Mouse (Mus musculus) lung, postnatal 25 days (tissue): ENCODE measurements at regions not wholly inside any gene's neighbourhood (a gene's known extent, or its start where the extent isn't known, plus 50 kb on each side); places are given as distances from the start of the nearest gene placed in this dataset.
"Not testable (repeated sequence)": the region's sequence is repeated elsewhere in the genome, so short reads cannot be mapped to it uniquely, and the experiment has no call there.

Source experiments
- DNase-seq: peaks from one replicate; pipeline ENCODE4 v3.0.0; 2022; ENCODE audit warnings: low spot score

DNA sequence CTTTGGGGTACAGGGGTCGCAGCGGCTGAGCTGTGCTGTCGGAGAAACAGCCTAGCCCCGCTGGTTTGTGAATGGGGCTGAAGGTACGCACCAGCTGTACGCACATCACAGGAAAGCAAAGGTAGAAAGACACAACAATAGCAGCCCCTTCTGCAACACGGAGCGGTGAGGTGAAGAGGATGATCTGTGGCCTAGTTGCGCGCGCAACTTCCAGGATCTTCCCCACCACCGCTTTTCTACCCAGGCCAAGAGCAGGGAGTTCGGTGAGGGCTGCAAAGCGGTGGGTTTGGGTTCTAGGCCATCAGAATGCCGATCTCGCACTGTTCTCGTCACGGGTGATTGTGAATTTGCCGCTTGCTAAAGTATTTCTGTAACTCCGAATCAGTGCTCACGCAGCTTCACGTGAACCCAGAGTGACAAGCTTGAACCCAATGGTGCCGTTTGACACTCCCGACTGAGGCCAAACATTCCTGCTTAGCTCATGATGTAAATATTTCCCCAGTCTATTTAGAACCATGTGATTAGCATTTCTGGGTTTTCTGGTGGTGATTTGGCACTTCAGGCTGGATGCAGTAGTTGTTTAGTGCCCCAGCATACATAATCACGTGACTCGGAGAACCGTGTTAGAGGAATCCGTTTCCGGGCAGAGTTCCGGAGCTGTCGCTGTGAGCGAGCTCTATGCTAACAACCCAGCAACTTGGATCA, 54.7 kb downstream of the Cryaa start:
- DNase-seq, result no peak

DNA sequence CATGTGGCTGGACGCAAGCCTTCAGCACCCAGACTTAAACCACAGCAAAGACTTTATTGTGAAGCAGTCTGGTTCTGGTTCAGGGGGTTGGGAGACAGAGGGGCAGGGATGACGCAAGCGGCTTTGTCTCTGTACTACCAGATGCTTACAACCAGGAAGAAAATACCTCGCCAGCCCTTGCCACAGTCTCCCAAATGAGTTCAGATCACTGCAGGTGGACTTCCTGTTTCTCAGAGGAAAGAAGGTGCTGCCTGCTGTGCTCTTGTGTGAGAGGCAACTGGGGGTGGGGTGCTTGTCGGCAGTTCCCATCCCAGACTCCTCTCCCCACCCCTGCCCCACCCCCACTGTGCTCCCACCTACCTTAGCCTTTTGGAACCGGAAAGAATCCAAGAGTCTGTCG, 56.9 kb downstream of the Cryaa start:
- DNase-seq, result no peak

DNA sequence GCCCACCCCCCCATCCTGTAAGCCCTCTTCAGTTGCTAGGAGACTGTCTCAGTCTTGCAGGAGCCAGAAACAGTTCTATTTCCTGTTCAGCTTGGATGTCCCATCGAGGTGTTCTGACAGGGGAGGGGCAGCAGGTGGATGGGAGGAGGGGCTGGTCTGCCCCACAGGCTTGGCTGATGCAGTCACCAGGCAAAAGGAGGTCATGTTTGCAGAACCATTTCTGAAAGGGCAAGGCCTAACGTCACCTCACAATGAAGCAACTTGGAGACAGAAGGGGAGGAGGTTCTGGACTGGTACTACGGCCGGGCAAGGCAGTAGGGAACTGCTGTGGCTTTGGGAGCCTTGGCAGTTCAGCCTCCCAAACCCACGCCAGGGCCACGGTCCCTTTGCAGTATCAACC, 59.1 kb downstream of the Cryaa start:
- DNase-seq, result peak; percentile 74

DNA sequence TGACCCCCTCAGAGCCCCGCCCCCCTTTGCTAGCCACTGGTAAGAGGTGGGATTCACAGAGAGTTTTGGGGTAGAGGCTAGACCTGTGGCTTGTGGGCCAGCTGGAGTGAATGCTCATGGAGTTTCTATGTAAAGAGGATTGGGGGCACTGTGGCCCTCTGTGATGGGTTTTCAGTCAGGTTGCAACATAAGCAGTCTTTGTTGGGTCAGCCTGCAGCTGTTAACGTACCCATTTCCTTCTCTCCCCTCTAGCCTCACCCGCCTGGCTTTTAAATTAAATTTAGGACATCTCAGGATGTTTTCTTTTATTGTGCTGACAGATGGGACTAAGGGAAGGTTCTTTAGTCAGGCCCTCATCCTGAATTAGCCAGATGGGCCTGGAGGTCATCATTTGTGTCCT, 60.6 kb downstream of the Cryaa start:
- DNase-seq, result no peak

DNA sequence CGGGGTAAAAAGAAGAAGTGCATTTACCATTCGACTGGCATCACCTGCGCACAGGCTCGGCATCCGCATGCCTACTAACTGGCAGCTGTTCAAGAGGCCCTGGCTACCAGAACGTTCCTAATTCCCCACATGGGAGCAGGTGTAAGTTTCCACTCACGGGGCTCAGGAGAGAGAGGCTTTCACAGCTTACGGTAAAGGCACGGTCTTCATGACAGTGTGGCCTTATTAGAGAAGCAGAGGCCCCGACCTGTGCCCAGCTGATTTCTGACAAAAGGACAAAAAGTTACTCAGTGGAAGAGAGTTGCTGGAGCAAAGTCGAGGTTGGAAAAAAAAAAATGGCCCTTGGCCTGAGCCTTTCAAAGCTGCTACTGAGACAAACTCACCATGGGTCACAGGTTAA, 62.0 kb downstream of the Cryaa start:
- peak; percentile 43 for DNase-seq

DNA sequence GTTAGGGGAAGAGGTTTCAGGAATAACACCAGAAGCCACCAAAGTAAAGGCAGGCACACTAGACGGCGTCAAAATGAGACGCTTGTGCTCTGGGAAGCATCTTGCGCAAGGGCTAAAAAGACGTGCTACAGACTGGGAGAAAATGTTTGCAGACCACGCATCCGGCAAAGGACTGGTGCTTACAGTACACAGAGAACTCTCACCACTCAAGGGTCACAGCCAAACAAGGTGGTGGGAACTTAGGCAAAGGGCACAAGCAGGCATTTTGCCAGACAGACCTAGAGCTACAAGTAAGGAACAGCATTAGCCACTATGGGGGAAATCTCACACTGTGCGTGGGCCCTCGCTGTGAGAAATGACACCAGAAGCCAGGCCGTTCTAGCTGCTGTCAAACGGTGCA, 62.5 kb downstream of the Cryaa start:
- peak; percentile 81 for DNase-seq

DNA sequence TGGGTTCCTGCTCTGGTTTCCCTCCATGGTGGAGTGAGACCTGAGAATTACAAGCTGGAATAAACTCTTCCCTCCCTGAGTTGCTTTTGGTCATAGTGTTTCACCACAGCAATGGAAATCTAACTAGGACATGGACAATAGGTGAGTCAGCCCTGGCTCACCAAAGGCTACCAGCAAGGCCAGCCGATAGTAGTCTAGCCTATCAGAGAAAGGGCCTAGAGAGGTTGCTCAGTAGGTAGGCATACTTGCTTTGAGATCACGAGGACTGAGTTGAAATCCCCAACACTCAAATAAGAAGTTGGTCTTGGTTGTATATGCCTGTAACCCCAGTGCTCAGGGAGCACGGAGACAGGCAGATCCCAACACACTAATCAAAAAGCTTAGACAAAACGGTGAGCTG, 66.0 kb downstream of the Cryaa start:
- DNase-seq, result no peak

DNA sequence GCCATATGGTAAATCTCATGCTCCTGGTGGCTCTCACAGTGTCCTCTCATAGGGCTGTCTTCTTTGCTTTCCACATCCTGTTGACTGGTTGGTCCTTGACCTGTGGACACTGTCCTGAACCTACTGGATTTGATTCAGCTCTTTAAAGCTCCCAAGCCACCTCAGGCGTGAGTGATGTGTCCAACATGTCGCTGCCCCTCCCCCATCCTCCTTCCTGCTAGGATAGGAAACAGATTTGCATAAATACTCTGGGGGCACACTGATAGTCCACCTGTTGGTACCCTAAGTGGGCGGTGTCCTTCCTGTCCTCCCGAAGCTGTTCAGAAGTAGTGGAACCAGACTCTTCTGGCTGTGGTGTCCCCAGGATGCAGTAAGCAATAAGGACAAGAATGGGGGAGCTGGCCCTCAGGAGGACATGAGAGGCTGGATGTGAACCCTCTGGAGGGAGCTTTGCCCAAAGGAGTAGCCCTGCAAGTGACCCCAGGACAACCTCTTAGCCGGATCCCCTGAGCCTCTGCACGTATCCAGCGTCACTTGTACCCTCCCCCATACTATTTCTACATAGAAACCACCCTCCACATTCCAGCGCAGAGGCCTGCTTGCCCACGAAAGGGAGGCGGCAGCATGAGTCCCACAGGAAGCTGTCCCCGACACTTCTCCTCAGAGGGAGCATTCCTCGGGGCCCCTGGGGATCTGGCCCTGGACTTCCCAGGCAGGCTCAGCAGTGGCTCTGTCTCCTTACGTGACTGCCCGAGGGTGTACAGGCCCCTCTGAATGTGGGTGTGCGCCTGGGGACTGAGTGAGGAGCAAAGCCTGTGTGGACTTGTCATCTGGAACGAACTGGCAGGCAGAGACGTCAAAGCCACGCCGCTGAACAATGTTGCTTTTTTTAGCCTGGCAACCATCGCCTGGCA, 68.8 kb downstream of the Cryaa start:
- DNase-seq, result peak; percentile 54

DNA sequence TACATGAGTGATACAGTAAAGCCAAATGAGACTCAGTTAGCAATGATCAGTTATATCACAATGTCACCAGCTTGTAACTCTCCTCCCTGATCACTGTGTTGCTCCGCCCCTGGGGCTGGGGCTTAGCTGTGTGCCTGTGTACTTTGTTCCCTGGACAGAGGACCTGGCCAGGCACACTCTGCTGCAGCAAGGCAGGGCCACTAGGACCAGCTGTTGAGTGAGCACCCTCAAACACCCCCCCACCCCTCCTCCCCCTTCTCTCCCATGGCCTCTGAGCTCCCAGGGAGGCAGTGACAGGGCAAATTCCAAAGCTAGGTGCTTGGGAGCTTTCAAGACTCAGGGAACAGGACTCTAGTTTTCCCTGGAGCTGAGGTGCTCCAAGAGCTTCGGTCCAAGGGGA, 70.0 kb downstream of the Cryaa start:
- no peak for DNase-seq

DNA sequence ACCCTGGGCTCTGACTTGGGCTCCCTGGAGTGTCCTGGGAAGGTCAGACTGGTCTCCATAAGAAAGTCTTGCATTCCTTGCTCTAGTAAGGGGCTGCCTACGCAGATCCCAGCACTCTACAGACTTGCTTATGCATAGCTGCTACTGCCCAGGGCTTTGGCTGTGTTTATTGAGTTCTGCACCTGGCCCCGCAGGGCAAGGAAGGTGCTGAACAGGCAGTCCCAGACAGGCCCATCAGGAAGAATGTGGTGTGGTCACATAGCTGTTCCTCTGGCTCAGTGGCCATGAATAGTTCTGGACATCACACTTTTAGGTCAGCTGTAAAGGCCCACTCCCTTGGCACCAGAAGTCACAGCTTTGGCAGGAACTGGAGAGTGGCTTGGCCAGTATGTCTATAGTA, 70.6 kb downstream of the Cryaa start:
- no peak for DNase-seq

DNA sequence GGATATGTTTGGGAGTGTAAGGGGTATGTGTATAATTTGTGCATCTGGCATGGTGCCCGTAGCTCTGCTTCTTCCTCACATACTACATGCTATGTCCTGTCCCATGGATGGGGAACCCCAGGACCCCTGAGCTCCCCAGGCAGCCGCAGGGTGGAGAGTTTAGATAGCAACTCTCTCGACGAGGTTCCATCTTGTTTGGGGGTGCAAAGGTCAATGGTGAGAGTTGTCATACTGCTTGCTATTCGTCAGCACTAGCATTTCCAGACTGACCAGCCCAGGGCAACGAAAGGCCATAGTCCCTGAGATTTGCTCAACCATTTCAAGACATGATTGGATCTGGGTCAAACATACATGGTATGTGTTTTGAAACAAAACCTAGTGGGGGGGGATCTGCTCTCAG, 71.4 kb downstream of the Cryaa start:
- no peak for DNase-seq

DNA sequence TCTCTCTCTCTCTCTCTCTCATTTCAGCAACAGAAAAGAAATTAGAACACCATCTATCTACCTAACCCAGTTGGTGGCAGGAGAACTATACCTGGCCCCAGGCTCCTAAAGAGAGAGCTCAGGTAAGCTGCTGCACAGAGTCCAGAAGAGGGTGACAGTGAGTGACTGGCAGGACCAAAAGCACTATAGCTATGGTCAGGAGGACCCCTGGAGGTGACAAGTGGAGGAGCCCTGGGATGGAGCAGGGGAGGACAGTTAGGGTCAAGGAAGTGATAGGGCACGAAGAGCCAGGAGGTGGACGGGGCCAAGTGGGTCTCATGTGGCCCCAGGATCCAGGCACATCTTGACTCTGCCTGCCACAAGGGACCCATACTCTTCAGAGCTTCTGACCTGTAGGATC, 73.7 kb downstream of the Cryaa start:
- DNase-seq, result peak; percentile 71

DNA sequence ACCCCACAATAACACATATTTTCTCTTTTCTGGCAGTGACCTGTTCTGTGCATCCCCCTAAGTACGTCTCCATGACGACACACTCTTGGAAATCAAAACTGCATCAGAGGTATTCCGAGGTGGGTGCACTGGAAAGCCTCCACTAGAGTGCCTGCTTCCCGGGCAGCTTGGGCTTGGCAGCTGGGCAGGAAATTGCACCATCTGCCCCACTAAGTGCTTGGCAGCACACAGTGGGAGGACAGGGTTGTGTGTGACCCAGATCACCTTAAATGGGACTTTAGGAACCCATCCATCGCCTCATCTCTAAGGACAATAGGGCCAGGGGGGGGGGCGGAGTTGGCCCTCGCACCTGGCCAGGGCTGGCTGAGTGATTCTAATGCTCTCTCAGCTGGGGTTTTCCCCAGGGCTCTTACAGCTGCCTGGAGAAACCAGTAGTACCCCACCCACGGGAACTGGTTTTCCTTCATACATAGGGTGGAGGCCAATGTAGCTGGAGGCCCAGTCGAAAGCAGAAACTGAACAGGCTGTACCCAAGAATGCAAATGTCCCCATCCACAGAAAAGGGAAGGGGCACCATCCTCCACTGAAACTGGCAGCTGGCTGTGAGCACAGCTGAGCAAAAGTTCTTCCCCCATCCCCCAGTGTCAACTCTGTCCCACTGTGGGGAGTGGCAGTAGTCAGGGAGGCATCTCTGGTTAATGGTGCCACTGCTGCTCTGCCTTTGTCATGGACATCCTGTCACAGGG, 75.7 kb downstream of the Cryaa start:
- DNase-seq, result peak; percentile 83

DNA sequence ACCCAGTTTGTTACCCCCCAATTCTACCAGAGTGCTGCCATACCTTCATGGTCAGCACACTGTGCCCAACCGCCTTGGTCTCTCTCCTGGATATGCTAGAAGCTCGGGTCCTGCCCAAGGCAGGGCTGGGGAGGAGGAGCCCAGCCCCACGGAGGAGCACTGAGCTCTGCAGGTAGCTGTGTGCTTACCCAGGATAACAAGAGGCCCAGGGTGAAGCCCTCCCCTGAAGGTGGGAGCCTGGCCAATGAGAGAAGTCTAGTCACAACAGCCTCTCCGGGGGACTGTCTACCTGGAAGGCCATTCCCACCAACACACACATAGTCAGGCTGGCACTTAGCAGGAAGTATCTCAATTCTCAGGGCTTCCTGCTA, 76.2 kb downstream of the Cryaa start:
- DNase-seq, result no peak

DNA sequence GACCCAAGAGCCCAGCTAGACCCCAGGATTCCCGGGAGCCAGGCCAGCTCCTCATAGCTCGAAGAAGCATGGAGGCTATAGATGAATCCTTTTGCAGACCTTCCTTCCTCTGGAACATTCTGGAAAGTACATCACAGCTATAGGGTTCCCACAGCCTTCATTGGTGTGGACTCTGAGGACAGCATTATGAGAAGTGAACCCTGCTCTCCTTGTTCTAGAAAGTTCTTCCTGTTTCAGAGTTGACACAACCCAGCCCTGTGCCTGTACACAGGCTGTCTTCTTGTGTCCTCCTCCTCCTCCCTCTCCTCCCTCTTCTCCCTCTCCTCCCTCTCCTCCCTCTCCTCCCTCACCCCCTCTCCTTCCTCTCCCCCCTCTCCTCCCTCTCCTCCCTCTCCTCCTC, 82.9 kb downstream of the Cryaa start:
- no peak for DNase-seq

DNA sequence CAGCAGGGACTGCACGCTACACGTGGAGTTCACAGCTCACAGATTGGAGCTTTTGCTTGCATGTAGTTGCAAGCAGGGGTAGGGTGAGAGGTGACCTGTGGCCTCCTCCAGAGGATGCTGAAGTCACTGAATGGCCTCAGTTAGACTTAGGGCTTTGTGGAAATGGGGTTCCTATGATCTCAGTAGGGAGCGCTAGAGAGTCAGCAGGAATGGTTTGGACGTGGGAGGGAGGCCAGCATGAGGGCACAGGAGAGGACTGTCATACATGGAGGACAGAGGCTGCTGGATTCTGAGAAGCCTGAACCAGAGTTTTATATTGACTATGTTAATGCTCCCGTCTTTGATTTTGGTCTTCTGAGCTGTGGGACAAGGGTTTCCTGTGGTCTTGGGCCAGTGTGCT, 85.5 kb downstream of the Cryaa start:
- DNase-seq, result peak; percentile 43

DNA sequence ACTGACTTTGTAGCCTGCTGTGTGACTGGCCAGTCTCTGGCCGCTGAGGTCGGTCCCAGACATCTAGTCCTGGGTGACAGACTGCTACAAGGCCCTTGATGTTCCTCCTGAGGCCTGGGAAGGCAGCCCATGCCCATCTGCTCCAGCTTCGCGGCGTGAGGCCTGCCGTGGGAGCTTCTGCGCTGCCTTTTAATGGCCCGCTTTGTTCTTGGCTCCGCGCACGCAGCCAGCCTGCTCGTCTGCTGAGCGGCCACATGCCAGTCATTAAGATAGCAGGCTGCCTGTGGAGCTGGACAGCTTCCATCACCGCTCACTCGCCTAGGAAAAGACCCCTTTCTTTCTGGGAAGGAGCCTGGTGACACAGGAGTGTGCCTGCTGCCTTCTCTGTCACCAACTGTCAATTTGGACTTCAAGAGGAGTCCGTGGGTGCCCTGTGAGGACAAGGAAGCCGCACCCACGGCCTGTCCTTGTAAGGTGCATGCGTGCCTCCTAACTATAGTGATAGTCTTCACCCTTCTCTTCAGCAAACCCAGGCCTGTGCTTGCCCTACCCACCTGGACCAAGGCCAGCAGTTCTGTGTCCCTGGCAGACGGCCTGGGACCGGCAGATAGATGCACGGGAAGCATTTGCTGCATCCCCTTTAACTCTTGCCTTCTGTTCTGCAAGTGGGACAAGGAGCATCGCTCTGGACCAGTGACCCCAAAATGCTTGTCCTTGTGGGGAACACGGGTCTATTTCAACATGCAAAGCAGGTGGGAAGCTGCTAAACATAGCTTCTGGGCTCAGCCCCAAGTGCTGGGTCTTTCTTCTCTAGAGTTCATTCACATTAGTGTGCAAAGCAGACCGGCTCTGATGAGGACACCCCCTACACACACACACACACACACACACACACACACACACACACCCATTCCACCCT, 88.6 kb downstream of the Sik1 start:
- DNase-seq, result peak; percentile 57

DNA sequence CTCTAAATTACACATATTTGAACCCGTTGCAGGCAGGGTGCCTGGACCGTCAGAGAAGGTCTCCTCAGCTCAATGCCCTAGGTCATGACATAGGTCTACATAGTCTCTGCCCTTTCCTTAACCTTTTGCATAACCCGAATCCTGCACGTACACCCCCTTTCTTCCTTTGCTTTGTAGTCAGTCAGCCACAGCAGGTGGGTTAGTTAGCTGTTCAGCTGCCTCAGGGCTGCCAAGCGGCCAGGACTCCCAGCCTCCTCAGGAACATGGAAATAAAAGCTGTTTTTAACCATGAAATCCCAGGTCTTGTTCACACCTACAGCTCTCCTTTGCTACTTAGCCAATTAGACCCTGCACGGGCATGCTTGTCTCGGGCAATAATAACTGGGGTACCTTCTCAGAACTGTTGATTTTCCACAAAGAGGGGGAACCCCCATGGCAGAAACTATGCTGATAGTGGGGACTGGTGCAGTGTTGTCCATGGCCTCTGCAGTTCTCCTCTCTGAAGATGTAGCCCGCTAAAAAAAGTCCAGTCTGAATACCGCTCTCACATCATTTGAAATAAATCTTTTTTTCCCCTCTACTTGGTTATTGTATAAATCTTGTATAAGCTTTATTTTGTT, 83.3 kb downstream of the Sik1 start:
- DNase-seq, result no peak

DNA sequence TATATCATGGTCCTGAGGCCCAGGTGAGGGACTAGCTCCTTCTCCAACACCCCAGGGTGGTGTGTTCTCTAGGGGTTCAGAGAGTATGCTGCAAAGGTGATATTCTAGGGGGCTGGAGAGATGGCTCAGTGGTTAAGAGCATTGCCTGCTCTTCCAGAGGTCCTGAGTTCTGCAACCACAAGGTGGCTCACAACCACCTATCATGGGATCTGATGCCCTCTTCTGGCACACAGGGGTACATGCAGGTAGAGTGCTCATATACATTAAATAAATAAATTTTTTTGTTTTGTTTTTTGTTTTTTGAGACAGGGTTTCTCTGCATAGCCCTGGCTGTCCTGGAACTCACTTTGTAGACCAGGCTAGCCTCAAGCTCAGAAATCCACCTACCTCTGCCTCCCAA, 81.7 kb downstream of the Sik1 start:
- not testable (repeated sequence) for DNase-seq

DNA sequence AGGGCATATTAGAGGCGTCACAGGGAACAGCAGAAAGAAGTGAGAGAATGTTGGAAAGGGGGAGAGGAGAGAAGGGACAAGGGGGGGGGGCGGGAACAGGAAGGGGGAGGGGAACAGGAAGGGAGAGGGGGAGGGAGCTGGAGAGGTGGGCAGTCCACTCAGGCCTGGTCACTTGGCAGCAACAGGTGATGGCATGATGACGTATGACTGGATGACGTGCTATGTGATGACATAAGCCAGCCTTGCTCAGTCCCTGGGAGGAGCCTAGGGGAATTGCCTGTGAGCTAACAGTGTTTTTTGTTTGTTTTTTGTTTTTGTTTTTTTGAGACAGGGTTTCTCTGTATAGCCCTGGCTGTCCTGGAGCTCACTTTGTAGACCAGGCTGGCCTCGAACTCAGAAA, 80.6 kb downstream of the Sik1 start:
- no peak for DNase-seq

DNA sequence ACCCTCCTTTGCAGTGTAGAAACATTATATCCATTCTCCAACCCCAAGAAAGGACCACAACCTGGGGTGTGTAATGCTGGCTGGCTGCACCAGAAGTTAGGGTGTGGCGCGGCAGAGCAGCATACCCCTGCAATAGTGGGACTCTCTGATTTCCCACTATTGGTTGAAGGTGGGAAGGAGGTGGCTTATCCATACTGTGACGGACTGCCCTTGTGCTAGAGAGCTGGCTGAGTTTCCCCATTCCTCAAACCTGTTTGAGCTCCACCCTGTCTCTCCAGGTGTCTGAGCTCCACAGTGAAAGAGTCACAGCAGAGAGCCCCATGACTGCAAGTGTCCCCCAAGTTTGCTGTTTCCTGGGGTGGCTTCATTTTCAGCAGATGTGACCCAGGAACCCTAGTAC, 79.6 kb downstream of the Sik1 start:
- DNase-seq, result no peak
